Mouse (Mus musculus): ENCODE measurements around the gene Trpc2. TPM values are rescaled to one million over a fixed set of nuclear protein-coding genes. Genes with fewer than 3 reads are reported as not detected.

Gene Trpc2
- 0.22 and 0.45 TPM in 2 replicates for total RNA-seq (2023)

DNA sequence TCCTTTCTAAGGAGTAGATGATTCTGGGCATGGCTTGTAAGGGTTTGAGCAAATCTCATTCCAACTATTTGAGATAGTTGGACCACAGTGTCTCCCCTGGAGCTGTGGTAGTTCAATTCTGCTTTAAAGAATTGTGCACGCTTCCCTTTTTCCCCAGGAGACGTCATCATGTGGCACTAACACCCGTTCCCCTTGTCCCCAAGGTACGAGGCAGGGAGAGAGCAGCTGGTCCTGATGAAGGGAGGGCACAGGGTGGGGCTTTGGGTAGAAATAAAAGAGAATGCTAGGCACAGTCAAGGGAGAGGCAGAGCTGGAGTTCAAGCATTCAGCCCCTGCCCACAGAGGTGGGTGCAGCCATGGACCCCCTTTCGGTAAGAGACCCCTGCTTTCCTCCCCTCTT lies at the start of gene Trpc2:
Trpc2 (plus strand) TSS at position 301 of the 400 bp plus-strand sequence.

DNA sequence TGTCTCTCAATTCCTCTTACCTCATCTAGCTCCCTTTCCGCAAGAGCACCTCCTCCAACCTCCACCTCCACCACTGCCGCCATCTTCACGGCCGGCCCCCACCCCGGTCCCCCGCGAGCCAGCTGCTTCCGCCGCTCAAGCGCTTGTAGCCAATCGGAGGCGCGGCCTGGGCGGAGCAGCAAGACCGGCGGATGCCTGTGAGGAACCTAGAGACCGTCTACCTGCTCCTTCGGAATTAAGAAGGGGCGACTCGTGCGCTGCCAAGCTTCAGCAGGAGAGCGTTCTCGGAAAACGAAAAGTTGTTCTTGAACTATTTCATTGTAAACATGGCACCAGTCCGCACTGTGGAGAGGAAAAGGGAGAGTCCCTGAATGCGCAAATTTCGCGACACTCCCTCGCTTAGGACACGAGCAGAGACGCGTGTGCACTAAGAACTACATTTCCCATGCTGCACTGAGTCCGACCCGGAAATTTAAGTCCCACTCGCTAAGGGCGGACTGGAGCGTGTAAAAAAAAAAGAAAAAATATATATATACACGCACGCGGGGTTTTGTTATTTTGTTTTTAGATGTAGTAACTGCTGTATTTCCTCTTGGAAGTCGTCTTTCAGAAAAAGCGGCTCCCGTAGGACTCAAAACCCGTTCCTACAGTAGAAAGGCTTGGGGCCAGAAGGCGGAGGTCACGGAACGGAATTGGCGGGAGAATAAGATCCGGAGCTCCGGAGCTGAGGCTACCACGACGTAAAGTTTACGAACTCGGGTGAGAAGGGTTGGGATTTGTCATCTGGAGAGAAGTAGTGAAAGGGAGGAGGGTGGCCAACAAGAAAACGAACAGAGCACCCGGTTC lies 17.6 kb upstream of the Trpc2 start, which contains the start of the genes Rnf121, Xndc1 and Xntrpc:
Rnf121 (minus strand) TSS at position 424 of the 846 bp plus-strand sequence.
Xndc1 (plus strand) TSS at position 466 of the 846 bp plus-strand sequence.
Xntrpc (plus strand) TSS at position 668 of the 846 bp plus-strand sequence.

DNA sequence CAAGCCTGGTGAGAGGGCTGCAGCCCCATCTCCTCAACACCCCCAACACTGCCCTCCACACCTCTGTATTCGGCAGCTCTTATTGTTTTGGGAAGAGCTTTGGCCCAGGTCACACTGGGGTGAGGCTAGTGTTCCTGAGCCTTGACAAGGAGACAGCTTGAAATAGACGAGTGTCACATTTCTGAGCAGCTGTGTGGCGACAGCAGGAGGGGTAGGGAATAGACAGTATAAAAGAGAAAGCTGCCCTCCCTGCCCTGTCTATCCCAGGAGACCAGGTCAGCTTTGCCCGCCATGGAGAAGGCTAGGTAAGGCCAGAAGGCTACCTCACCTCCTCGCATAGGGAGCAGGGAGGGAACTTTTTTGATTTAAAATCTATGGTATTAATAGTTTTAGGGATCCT lies 18.6 kb downstream of the Trpc2 start, which contains the start of gene Art1:
Art1 (plus strand) TSS at position 257 of the 400 bp plus-strand sequence.

DNA sequence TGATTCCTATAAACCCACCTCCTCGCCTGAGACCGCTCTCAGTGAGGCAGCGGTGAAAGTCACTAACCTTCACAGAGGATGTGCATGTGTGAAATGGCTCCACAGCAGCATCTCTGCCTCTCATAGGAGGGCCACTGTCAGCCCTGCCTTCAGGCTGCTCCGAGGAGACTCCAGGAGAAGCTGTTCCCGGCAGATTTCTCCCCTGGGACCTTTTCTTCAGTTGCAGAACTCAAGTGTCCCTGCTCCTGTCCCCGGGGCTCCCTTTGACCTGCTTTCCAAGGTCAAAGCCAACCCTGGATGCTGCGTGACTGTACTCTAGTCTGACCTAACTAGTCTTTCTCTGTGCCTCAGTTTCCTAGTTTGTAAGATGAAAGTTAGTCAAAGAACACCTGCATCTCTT lies 26.3 kb downstream of the Trpc2 start, which contains the start of gene Art5:
Art5 (minus strand) TSS at position 319 of the 400 bp plus-strand sequence.

DNA sequence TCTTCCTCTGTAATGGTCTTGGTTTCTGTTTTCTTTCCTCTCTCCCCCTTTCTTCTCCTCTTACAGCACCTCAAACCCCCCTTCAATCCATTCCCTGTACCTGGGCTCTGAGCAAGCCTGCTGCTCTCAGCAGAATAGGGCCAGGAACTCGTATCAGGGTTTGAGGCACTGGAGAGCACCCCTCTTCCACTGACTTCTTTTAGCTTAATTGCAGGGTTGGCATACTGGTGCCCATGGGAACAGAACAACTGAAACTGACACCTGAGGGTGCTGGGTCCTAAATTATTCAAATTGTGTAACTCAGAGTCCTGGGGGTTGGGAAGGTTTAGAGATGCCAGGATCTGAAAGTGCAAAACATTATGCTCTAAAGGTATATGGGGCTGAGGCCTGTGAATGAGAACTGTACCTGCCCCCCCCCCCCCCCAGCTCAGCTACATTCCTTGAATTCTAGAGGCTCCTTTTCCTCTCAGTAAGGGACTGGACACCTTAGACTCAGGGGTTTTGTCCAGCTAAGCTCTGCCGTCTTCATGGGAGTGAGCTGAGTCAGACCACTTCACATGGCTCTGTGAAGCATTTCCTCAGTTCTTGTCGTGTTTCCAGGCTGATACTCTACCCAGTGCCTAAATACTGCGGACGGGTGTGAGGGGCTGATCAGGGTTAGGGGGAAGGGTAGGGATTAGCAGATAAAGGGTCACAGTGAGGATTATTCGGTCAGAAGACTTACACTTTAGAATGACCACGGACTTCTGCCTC lies 33.8 kb downstream of the Trpc2 start, which contains the start of gene Chrna10:
Chrna10 (minus strand) TSS at position 250 of the 753 bp plus-strand sequence.

Other genes starting within 250 kb of the Trpc2 start
- 14.9 and 24.8 TPM in 2 replicates for gene Inppl1, start 244.9 kb upstream of the Trpc2 start, total RNA-seq (2023)
- 1.5 TPM in 1 of 2 replicates, not detected in the other for gene Folr2, start 225.9 kb upstream of the Trpc2 start, total RNA-seq (2023)
- 40.4 and 44.1 TPM in 2 replicates for gene Anapc15, start 219.4 kb upstream of the Trpc2 start, total RNA-seq (2023)
- not detected in 2 replicates for gene Folr1, start 212.3 kb upstream of the Trpc2 start, total RNA-seq (2023)
- 97.8 and 108 TPM in 2 replicates for gene Lamtor1, start 177.2 kb upstream of the Trpc2 start, total RNA-seq (2023)
- gene Tomt, start 176.8 kb upstream of the Trpc2 start, total RNA-seq (2023) = 0.18 TPM in 1 of 2 replicates, not detected in the other
- gene Lrrc51, start 149.2 kb upstream of the Trpc2 start, total RNA-seq (2023) = 0.51 and 1.1 TPM in 2 replicates
- 91.4 and 106 TPM in 2 replicates for gene Numa1, start 149.0 kb upstream of the Trpc2 start, total RNA-seq (2023)
- 28.7 and 30.3 TPM in 2 replicates for gene Il18bp, start 64.4 kb upstream of the Trpc2 start, total RNA-seq (2023)
- 12.0 and 16.0 TPM in 2 replicates for gene Rnf121, start 17.6 kb upstream of the Trpc2 start, total RNA-seq (2023)
- gene Xndc1, start 17.6 kb upstream of the Trpc2 start, total RNA-seq (2023) = 6.9 and 8.8 TPM in 2 replicates
- 0.54 and 1.1 TPM in 2 replicates for gene Xntrpc, start 17.4 kb upstream of the Trpc2 start, total RNA-seq (2023)
- not detected in 2 replicates for gene Art1, start 18.6 kb downstream of the Trpc2 start, total RNA-seq (2023)
- gene Art5, start 26.4 kb downstream of the Trpc2 start, total RNA-seq (2023) = not detected in 2 replicates
- 0.16 TPM in 1 of 2 replicates, not detected in the other for gene Chrna10, start 33.7 kb downstream of the Trpc2 start, total RNA-seq (2023)
- 69.7 and 84.9 TPM in 2 replicates for gene Nup98, start 127.1 kb downstream of the Trpc2 start, total RNA-seq (2023)
- gene Pgap2, start 127.1 kb downstream of the Trpc2 start, total RNA-seq (2023) = 34.8 and 40.8 TPM in 2 replicates
- 459 and 512 TPM in 2 replicates for gene Rhog, start 172.9 kb downstream of the Trpc2 start, total RNA-seq (2023)
- gene Stim1, start 184.7 kb downstream of the Trpc2 start, total RNA-seq (2023) = 90.5 and 118 TPM in 2 replicates